Mouse (Mus musculus) adrenal gland, adult 2 months (tissue): ENCODE measurements around the gene Abhd5. TPM values are rescaled to one million over a fixed set of nuclear protein-coding genes. Genes with fewer than 3 reads are reported as not detected.

Experiments
- DNase-seq: peaks from one replicate; pipeline ENCODE4 v3.0.0; 2021
- polyA plus RNA-seq: library from polyadenylated mRNA; depleted of rRNA; stranded (reverse); fragments of >200 nt; gene quantifications from 2 replicates; pipeline ENCODE4 v1.2.3, GENCODE M21; 2012; rRNA removed
- total RNA-seq, 2 experiments: library from RNA; stranded (reverse); gene quantifications; 2 replicates each; pipeline ENCODE4 v1.2.3; 2021

The Abhd5 gene
- total and polyA plus RNA-seq, 3 experiments: 14.7 to 137 (median 90.4) TPM

- DNase-seq: no peak
Measured at GRCm38 (mm10) chr9:122415056-122415775, 63.8 kb downstream of the Abhd5 start.

GRCm38 (mm10) chr9:122416617-122417016 lies 65.2 kb downstream of the Abhd5 start:
- DNase-seq: no peak

- DNase-seq: peak; percentile 36
Measured at GRCm38 (mm10) chr9:122420195-122420756, 68.9 kb downstream of the Abhd5 start.

- DNase-seq: peak; percentile 79
Measured at GRCm38 (mm10) chr9:122420772-122421764, 69.7 kb downstream of the Abhd5 start.

GRCm38 (mm10) chr9:122421911-122422310 lies 70.5 kb downstream of the Abhd5 start:
- DNase-seq: no peak

GRCm38 (mm10) chr9:122422706-122423105 lies 71.3 kb downstream of the Abhd5 start:
- DNase-seq: no peak

- no peak for DNase-seq
Measured at GRCm38 (mm10) chr9:122423146-122423545, 71.7 kb downstream of the Abhd5 start.

GRCm38 (mm10) chr9:122424941-122425608 lies 73.7 kb downstream of the Abhd5 start:
- DNase-seq: peak; percentile 76

- peak; percentile 16 for DNase-seq
Measured at GRCm38 (mm10) chr9:122429058-122429649, 77.7 kb downstream of the Abhd5 start.

GRCm38 (mm10) chr9:122429685-122430084 lies 78.3 kb downstream of the Abhd5 start:
- DNase-seq: no peak

Other genes starting within 250 kb of the Abhd5 start
- gene Snrk, start 234.3 kb upstream of the Abhd5 start, total RNA-seq: 100 to 1,000 TPM; 183 to 230 TPM
- 114 and 115 TPM in 2 replicates for gene Snrk, start 234.3 kb upstream of the Abhd5 start, polyA plus RNA-seq
- 100 to 1,000 TPM in 1 of 2 experiments, 10 to 100 TPM in 1; 71.6 to 102 TPM for gene Ano10, start 57.2 kb upstream of the Abhd5 start, total RNA-seq
- gene Ano10, start 57.2 kb upstream of the Abhd5 start, polyA plus RNA-seq: 74.0 and 75.6 TPM in 2 replicates